Mouse (Mus musculus) bone marrow, adult 2 months (tissue): ENCODE results near the gene Tha1. TPM values are rescaled to one million over a fixed set of nuclear protein-coding genes. Genes with fewer than 3 reads are reported as not detected.
"Not testable (repeated sequence)": the region's sequence is repeated elsewhere in the genome, so short reads cannot be mapped to it uniquely, and the experiment has no call there.

Experiments
- H3K27ac ChIP-seq: fragments of 200-500 bp; 2 replicates; pipeline ENCODE4 v1.5.1; 2012; ENCODE audit warnings: low read depth, mild to moderate bottlenecking, control low read depth, inconsistent platforms, low read length; ENCODE audit not compliant: control insufficient read depth, poor library complexity, insufficient read depth
- H3K4me1 ChIP-seq: fragments of 200-500 bp; 2 replicates; pipeline ENCODE4 v1.6.1; 2011; ENCODE audit warnings: low read length; ENCODE audit not compliant: control insufficient read depth, insufficient read depth
- H3K4me3 ChIP-seq: fragments of 200-500 bp; replicated peaks from 2 replicates; pipeline ENCODE3; 2011; ENCODE audit warnings: mild to moderate bottlenecking, low read depth, low read length, control low read depth; ENCODE audit not compliant: control insufficient read depth
- CTCF ChIP-seq: fragments of 200-500 bp; IDR thresholded peaks from 2 replicates; pipeline ENCODE4 v1.5.1; 2011; ENCODE audit warnings: low read length, control low read depth; ENCODE audit not compliant: control insufficient read depth, insufficient read depth
- POLR2A ChIP-seq: fragments of 200-500 bp; IDR thresholded peaks from 2 replicates; pipeline ENCODE4 v1.6.1; 2011; ENCODE audit warnings: low read depth, mild to moderate bottlenecking, control low read depth, low read length, borderline replicate concordance; ENCODE audit not compliant: control insufficient read depth
- WGBS: fragments of 180-500 bp; shearing (Covaris S2); methylation state at CpG from one replicate; pipeline ENCODE4 v1.1.7; 2018; 5-methylcytosine and 5-hydroxymethylcytosine counted together
- polyA plus RNA-seq: library from polyadenylated mRNA; stranded (reverse); fragments of >200 nt; gene quantifications from 2 replicates; pipeline ENCODE4 v1.2.4, GENCODE M21; 2011; ENCODE audit warnings: low replicate concordance; ENCODE audit not compliant: missing spikeins, insufficient read depth, insufficient read length

Tha1 gene
- polyA plus RNA-seq, 1 experiment = 3.2 TPM

DNA sequence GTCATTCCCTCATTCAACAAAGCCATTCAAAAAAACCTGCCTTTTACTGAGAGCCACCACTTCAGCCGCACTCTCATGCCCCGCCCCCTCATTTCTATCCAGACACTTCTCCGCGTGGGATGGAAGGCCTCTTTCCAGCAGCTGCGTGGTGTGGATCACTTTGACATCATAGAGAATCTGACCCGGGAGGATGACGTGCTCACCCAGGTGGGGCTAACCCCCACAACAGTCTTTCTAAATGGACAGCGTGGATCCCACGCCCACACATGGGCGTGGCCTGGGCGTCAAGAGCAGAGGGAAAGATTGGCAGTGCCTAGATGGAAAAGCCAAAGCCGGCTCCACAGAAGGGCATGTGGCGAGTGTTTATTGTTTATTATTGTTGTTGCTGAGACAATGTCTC, 37.0 kb downstream of the Tha1 start:
- TF ChIP-seq CTCF (no peak), POLR2A (no peak)
- 49% methylated on average over 13 of the region's 13 CpGs for WGBS
- Histone ChIP-seq H3K4me1 (peaks cover 8% of the 10 kb centered on the region), H3K27ac (no peak overlapping the region; the same call in 1 of the 2 replicates), H3K4me3 (no peak overlapping the region)

DNA sequence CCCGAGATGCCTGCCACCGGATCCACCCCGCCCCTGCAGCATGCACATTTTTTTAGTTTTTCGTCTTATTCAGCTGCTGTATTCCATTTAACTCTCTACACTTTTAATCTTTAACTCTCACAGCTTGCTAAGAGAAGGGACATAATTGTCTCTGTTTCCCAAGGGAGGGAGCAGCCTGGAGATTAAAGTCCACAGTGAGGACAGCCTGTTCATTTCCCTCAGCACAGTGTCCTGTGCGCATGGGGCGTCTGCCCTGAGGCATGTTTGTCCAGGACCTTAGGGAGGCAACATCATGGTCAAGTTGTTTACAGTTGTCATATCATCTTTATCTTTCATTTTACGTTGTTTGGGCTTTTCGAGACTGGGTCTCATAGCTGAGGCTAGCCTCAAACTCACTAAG, 39.2 kb downstream of the Tha1 start:
- WGBS = 90% methylated on average over 8 of the region's 8 CpGs
- TF ChIP-seq CTCF (no peak), POLR2A (no peak)
- Histone ChIP-seq H3K4me1 (peaks cover 9% of the 10 kb centered on the region), H3K27ac (no peak overlapping the region), H3K4me3 (no peak overlapping the region)

DNA sequence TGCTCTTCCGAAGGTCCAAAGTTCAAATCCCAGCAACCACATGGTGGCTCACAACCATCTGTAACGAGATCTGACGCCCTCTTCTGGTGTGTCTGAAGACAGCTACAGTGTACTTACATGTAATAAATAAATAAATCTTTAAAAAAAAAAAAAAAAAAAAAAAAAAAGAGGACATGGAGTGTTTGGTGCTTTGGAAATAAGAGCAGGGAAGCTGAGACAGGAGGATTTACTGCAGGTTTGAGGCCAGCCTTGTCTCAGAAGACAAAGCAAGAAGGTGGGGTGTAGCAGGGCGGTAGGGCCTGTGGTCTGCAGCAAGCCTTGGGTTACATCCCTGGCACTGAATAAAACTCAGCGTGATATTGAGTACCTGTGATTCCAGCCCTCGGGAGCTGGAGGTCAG, 39.8 kb downstream of the Tha1 start:
- peaks cover 11% of the 10 kb centered on the region for H3K4me1 ChIP-seq
- 88% methylated on average over 6 of the region's 6 CpGs for WGBS
- not testable (repeated sequence) for H3K27ac ChIP-seq, H3K4me3 ChIP-seq

DNA sequence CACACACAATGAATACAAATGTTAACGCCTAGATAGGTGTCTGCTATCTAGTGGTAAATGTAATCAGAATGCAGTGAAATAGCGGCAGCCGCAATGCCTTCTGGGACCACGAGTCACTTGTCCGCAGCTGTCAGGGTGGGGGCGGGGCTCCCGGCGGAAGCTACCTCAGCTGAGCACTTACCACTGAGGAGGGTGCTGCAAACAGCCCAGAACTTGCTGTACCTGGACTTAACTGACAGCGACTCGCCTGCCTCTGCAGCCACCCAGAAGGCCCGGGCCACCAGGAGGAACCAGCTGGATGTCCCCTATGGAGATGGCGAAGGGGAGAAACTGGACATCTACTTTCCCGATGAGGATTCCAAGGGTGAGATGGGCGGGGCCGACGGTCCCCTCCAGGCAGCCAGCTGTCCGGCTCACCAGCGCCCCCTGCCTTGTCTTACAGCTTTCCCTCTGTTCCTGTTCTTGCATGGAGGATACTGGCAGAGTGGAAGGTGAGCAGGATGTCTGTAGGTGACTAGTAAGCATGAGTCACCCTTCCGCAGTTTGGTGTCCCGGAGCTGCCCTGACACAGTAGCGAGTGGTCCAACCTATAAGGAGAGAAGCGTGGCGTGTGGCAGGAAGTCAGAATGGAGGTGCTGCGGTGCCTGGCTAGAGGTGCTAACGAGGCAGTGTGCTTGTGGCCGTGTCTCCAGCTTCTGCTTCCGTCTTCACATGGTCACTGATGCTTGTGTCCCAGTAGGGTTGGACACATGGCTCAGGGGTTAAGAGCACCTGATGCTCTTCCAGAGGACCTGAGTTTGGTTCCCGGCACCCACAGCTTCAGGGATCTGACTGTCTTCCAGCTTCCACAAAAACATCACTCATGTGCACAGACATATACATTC, 41.0 kb downstream of the Tha1 start:
- H3K4me1 ChIP-seq = peaks cover 14% of the 10 kb centered on the region
- TF ChIP-seq POLR2A (peak; percentile 58; the same call in 1 of the 2 replicates), CTCF (peak; percentile 85)
- 4% methylated on average over 28 of the region's 28 CpGs for WGBS

DNA sequence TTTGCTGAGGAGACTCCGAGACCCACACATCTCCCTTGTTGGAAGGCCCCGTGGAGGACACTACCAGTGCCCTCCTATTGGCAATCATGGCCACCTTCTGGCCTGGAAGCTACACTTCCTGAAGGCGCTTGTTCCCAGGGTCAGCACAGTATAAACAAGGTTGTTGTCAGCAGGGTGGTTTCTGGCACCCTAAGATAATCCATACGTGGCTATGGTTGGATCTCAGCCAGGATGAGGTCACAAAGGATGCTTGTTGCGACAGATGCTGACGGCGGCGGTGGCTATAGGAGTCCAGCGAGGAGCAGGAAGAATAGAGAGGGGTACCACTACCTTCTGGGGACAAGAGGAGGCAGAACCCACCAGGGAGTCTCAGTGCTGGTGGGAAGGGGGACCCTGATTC, 42.9 kb downstream of the Tha1 start:
- H3K4me3 ChIP-seq = peak overlapping the region; percentile 50
- H3K27ac ChIP-seq = peak overlapping the region; percentile 79
- peaks cover 12% of the 10 kb centered on the region for H3K4me1 ChIP-seq
- no peak for TF ChIP-seq CTCF
- no peak for TF ChIP-seq POLR2A
- WGBS = 32% methylated on average over 9 of the region's 9 CpGs

More for the DNA sequence above, 41.0 kb downstream of the Tha1 start:
- Histone ChIP-seq H3K4me3 (peak overlapping the region; percentile 91), H3K27ac (peak overlapping the region; percentile 96)

DNA sequence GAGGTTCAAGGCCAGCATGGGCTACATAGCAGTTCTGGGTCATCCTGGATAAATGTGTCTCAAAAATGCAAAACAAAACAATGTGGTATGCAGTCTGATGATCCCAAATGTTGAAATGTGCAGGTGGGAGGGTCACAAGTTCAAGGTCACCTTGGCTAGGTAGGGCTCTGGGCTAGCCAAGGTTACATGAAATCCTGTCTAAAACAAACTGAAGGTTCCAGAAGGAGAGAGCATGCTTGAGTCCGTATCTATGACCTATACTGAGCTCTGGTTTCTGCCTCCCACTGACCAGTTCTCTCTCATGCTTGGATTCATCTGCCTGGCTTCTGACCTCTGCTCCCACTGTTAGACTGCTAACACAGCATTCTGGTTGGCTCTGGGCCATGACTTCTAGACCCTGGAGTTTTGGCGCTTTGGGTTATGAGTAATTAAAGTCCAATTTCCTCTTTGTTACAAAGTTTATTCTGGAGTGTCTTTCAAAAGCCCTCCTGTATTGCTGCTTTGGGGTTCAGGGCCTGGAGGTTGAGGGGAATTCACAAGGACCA, 43.5 kb downstream of the Tha1 start:
- peak overlapping the region; percentile 79 for H3K27ac ChIP-seq
- TF ChIP-seq POLR2A = no peak
- no peak for TF ChIP-seq CTCF
- 62% methylated on average over 2 of the region's 2 CpGs for WGBS
- H3K4me1 ChIP-seq = peaks cover 12% of the 10 kb centered on the region
- H3K4me3 ChIP-seq = no peak overlapping the region

DNA sequence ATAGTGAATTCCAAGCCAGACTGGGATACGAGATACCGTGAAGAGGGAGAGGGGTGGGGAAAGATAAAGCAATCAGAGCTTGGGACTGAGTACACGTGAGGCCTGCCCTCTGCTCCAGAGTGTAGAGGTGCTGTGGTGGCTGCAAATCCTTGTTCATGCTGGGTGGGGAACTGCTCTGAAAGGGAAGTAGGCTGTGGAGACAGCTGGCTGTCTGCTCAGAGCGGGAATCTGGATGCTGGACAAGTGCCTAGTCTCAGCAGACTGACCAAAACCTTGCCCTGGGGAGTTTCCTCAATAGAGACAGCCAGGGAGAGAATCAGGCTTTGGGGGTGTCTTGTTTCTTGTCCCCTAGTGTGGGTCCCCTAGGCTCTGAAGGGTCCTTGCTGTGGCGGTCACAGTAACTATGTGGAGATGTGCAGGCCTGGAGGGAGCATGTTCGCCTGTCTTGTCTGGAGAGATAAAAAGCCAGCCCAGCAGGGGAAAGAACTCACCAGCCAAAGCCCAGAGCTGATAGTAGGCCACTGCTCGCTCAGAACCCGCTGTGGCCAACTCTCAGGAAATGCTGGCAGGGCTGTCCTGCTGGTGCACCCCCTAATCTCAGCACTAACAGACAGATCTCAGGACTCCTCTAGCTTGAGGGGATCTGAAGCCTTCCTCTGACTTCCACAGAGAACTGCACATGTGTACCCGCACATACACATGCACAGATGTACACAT, 44.2 kb downstream of the Tha1 start:
- no peak overlapping the region for H3K4me3 ChIP-seq
- TF ChIP-seq POLR2A = no peak
- no peak for TF ChIP-seq CTCF
- H3K4me1 ChIP-seq = peaks cover 12% of the 10 kb centered on the region
- WGBS = 32% methylated on average over 9 of the region's 9 CpGs
- peak overlapping the region; percentile 79 for H3K27ac ChIP-seq

DNA sequence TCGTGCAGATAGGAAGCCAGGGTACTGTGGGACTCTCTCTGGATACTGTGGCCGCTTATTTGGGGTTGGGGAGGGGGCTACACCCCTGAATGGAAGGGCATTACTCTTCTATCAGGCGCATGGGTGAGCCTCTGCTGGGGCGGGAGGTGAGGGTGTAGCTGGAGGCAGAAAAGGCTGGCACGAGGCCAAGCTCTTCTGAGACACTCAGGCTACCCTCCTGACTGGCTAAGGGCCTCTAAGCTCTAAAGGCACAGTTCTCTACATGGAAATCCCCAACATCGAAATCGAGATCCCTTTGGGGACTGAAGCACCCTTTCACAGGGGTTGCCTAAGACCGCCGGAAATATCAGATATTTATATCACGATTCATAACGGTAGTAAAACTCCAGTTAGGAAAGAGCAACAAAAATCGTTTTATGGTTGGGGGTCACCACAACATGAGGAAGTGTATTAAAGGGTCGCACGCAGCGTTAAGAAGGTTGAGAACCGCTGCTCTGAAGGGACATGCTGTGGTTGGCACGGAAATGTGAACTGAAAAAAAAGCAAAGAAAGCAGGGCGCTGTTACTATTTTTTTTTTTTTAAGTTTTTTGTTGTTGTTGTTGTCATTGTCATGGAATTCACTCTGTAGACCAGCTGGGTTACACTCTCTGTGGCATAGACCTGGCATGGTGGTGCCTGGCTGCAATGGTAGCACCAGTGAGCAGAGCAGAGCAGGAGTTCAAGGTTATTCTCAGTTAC, 45.0 kb downstream of the Tha1 start:
- Histone ChIP-seq H3K27ac (peak overlapping the region; percentile 79), H3K4me1 (peaks cover 12% of the 10 kb centered on the region), H3K4me3 (peak overlapping the region; percentile 40)
- TF ChIP-seq CTCF (no peak), POLR2A (no peak)
- WGBS = 25% methylated on average over 18 of the region's 18 CpGs
